Mouse (Mus musculus): Measurements from ENCODE around the gene Cep83. TPM values are rescaled to one million over a fixed set of nuclear protein-coding genes. Genes with fewer than 3 reads are reported as not detected.

Gene Cep83
- total and polyA plus RNA-seq, 3 experiments = 10.0 to 37.9 (median 33.0) TPM

GRCm38 (mm10) chr10:94800677-94801354, 112.4 kb downstream of the Cep83 start:
- no peak for DNase-seq (ENCODE audit: low spot score)
- H3K36me3 ChIP-seq (replicated peaks) = peaks cover 71% of the 10 kb centered on the region
- ATAC-seq (ENCODE audit: extremely low read depth, insufficient number of reproducible peaks, low FRiP score, poor library complexity, severe bottlenecking) = no peak
- TF ChIP-seq POLR2AphosphoS5 (IDR thresholded peaks at IDR 0.05; ENCODE audit: insufficient replicate concordance, low read depth, low read length) (no peak), GATA2 (IDR thresholded peaks at IDR 0.05; ENCODE audit: borderline replicate concordance, low read depth, low read length) (no peak), CTCF (IDR thresholded peaks at IDR 0.05; ENCODE audit: low read depth, low read length) (no peak), GATA1 (IDR thresholded peaks at IDR 0.05; ENCODE audit: borderline replicate concordance, low read length) (no peak), TAL1 (conservative IDR thresholded peaks at IDR 0.05; ENCODE audit: low read depth, low read length) (no peak)
- no peaks in the 10 kb centered on the region for H3K9me3 ChIP-seq (replicated peaks)
- H3K4me1 ChIP-seq (ENCODE audit: insufficient read depth, low read depth, low read length) = peaks cover 14% of the 10 kb centered on the region
- H3K4me3 ChIP-seq (ENCODE audit: low read depth, low read length) = no peak overlapping the region
- H3K27me3 ChIP-seq (ENCODE audit: insufficient read depth, low read length) = no peaks in the 10 kb centered on the region

- no peak for ATAC-seq (ENCODE audit: extremely low read depth, insufficient number of reproducible peaks, low FRiP score, poor library complexity, severe bottlenecking)
- Histone ChIP-seq H3K4me3 (ENCODE audit: low read depth, low read length) (no peak overlapping the region), H3K9me3 (replicated peaks) (no peaks in the 10 kb centered on the region), H3K36me3 (replicated peaks) (peaks cover 61% of the 10 kb centered on the region), H3K27me3 (ENCODE audit: insufficient read depth, low read length) (no peaks in the 10 kb centered on the region), H3K4me1 (ENCODE audit: insufficient read depth, low read depth, low read length) (peaks cover 42% of the 10 kb centered on the region)
- no peak for TF ChIP-seq GATA1 (IDR thresholded peaks at IDR 0.05; ENCODE audit: borderline replicate concordance, low read length)
- TF ChIP-seq TAL1 (conservative IDR thresholded peaks at IDR 0.05; ENCODE audit: low read depth, low read length) = no peak
- no peak for TF ChIP-seq POLR2AphosphoS5 (IDR thresholded peaks at IDR 0.05; ENCODE audit: insufficient replicate concordance, low read depth, low read length)
- TF ChIP-seq CTCF (IDR thresholded peaks at IDR 0.05; ENCODE audit: low read depth, low read length) = no peak
- TF ChIP-seq GATA2 (IDR thresholded peaks at IDR 0.05; ENCODE audit: borderline replicate concordance, low read depth, low read length) = no peak
- no peak for DNase-seq (ENCODE audit: low spot score)
Measured at GRCm38 (mm10) chr10:94804029-94804908, 115.8 kb downstream of the Cep83 start.

GRCm38 (mm10) chr10:94804909-94805220, 116.4 kb downstream of the Cep83 start:
- H3K9me3 ChIP-seq (replicated peaks) = no peaks in the 10 kb centered on the region
- H3K4me3 ChIP-seq (ENCODE audit: low read depth, low read length) = no peak overlapping the region
- TF ChIP-seq POLR2AphosphoS5 (IDR thresholded peaks at IDR 0.05; ENCODE audit: insufficient replicate concordance, low read depth, low read length) (no peak), TAL1 (conservative IDR thresholded peaks at IDR 0.05; ENCODE audit: low read depth, low read length) (no peak), CTCF (IDR thresholded peaks at IDR 0.05; ENCODE audit: low read depth, low read length) (no peak), GATA1 (IDR thresholded peaks at IDR 0.05; ENCODE audit: borderline replicate concordance, low read length) (no peak), GATA2 (IDR thresholded peaks at IDR 0.05; ENCODE audit: borderline replicate concordance, low read depth, low read length) (no peak)
- H3K27me3 ChIP-seq (ENCODE audit: insufficient read depth, low read length) = no peaks in the 10 kb centered on the region
- ATAC-seq (ENCODE audit: extremely low read depth, insufficient number of reproducible peaks, low FRiP score, poor library complexity, severe bottlenecking) (no peak), DNase-seq (ENCODE audit: low spot score) (no peak)
- peaks cover 60% of the 10 kb centered on the region for H3K36me3 ChIP-seq (replicated peaks)
- H3K4me1 ChIP-seq (ENCODE audit: insufficient read depth, low read depth, low read length) = peaks cover 48% of the 10 kb centered on the region

GRCm38 (mm10) chr10:94807323-94807722, 118.9 kb downstream of the Cep83 start:
- Histone ChIP-seq H3K9me3 (replicated peaks) (no peaks in the 10 kb centered on the region), H3K27me3 (ENCODE audit: insufficient read depth, low read length) (no peaks in the 10 kb centered on the region), H3K36me3 (replicated peaks) (peaks cover 55% of the 10 kb centered on the region), H3K4me1 (ENCODE audit: insufficient read depth, low read depth, low read length) (peaks cover 65% of the 10 kb centered on the region), H3K4me3 (ENCODE audit: low read depth, low read length) (no peak overlapping the region)
- no peak for ATAC-seq (ENCODE audit: extremely low read depth, insufficient number of reproducible peaks, low FRiP score, poor library complexity, severe bottlenecking)
- DNase-seq (ENCODE audit: low spot score) = no peak
- TF ChIP-seq GATA2 (IDR thresholded peaks at IDR 0.05; ENCODE audit: borderline replicate concordance, low read depth, low read length) = no peak
- TF ChIP-seq CTCF (IDR thresholded peaks at IDR 0.05; ENCODE audit: low read depth, low read length) = no peak
- TF ChIP-seq POLR2AphosphoS5 (IDR thresholded peaks at IDR 0.05; ENCODE audit: insufficient replicate concordance, low read depth, low read length) = no peak
- TF ChIP-seq GATA1 (IDR thresholded peaks at IDR 0.05; ENCODE audit: borderline replicate concordance, low read length) = no peak
- TF ChIP-seq TAL1 (conservative IDR thresholded peaks at IDR 0.05; ENCODE audit: low read depth, low read length) = no peak

GRCm38 (mm10) chr10:94808275-94808674, 119.8 kb downstream of the Cep83 start:
- DNase-seq (ENCODE audit: low spot score) (peak; percentile 72), ATAC-seq (ENCODE audit: extremely low read depth, insufficient number of reproducible peaks, low FRiP score, poor library complexity, severe bottlenecking) (peak; percentile 92)
- Histone ChIP-seq H3K4me3 (ENCODE audit: low read depth, low read length) (peak overlapping the region; percentile 57; the same call in 1 of the 2 replicates), H3K27me3 (ENCODE audit: insufficient read depth, low read length) (no peaks in the 10 kb centered on the region), H3K36me3 (replicated peaks) (peaks cover 63% of the 10 kb centered on the region), H3K9me3 (replicated peaks) (no peaks in the 10 kb centered on the region), H3K4me1 (ENCODE audit: insufficient read depth, low read depth, low read length) (peaks cover 71% of the 10 kb centered on the region)
- TF ChIP-seq TAL1 (conservative IDR thresholded peaks at IDR 0.05; ENCODE audit: low read depth, low read length) (peak; percentile 81), GATA2 (IDR thresholded peaks at IDR 0.05; ENCODE audit: borderline replicate concordance, low read depth, low read length) (no peak)

- Histone ChIP-seq H3K9me3 (replicated peaks) (no peaks in the 10 kb centered on the region), H3K36me3 (replicated peaks) (peaks cover 58% of the 10 kb centered on the region), H3K4me3 (ENCODE audit: low read depth, low read length) (no peak overlapping the region), H3K4me1 (ENCODE audit: insufficient read depth, low read depth, low read length) (peaks cover 65% of the 10 kb centered on the region), H3K27me3 (ENCODE audit: insufficient read depth, low read length) (no peaks in the 10 kb centered on the region)
- ATAC-seq (ENCODE audit: extremely low read depth, insufficient number of reproducible peaks, low FRiP score, poor library complexity, severe bottlenecking) (no peak), DNase-seq (ENCODE audit: low spot score) (no peak)
- TF ChIP-seq GATA2 (IDR thresholded peaks at IDR 0.05; ENCODE audit: borderline replicate concordance, low read depth, low read length) = no peak
- no peak for TF ChIP-seq GATA1 (IDR thresholded peaks at IDR 0.05; ENCODE audit: borderline replicate concordance, low read length)
- no peak for TF ChIP-seq CTCF (IDR thresholded peaks at IDR 0.05; ENCODE audit: low read depth, low read length)
- TF ChIP-seq POLR2AphosphoS5 (IDR thresholded peaks at IDR 0.05; ENCODE audit: insufficient replicate concordance, low read depth, low read length) = no peak
- no peak for TF ChIP-seq TAL1 (conservative IDR thresholded peaks at IDR 0.05; ENCODE audit: low read depth, low read length)
Measured at GRCm38 (mm10) chr10:94809946-94810472, 121.6 kb downstream of the Cep83 start.
